Mouse (Mus musculus): ENCODE measurements around the gene Setdb2. TPM values are rescaled to one million over a fixed set of nuclear protein-coding genes. Genes with fewer than 3 reads are reported as not detected.

Gene Setdb2
- polyA plus RNA-seq, 1 experiment from 2014 or later: 14.6 TPM

DNA sequence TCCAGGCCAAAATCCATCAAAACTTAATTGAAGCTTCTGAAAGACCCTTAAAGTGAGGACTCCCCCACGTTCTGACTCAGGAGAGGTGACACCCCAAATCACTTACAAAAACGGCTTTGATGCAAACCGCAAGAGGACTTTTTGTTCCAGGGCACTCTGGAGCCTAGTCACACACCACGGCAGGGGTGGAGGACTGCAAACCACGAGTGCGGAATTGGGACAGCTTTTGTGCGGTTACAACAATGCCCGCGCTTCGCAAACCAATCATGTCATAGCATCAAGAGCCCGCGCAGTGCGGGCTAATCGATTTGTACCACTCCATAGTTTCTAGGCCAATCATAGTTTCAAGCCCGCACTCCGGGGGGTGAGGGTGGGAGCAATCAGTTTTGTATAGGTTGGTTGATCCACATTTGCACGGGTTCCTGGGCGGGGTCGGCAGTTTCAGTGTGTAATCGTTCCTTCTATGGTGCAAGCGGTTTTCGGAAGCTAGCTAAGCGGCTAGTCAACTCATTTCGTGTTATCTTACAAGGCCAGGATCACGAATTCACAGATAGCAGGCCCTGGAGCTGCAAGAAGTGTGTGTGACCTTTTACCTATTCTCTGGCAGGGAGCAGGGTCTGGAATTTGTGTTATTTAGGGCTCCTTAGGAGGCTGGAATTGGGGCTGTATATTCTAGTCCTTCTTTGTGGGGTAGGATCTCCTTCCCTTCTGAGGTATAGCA lies 70.2 kb downstream of the Setdb2 start:
- no peak for DNase-seq (ENCODE audit: low spot score)

DNA sequence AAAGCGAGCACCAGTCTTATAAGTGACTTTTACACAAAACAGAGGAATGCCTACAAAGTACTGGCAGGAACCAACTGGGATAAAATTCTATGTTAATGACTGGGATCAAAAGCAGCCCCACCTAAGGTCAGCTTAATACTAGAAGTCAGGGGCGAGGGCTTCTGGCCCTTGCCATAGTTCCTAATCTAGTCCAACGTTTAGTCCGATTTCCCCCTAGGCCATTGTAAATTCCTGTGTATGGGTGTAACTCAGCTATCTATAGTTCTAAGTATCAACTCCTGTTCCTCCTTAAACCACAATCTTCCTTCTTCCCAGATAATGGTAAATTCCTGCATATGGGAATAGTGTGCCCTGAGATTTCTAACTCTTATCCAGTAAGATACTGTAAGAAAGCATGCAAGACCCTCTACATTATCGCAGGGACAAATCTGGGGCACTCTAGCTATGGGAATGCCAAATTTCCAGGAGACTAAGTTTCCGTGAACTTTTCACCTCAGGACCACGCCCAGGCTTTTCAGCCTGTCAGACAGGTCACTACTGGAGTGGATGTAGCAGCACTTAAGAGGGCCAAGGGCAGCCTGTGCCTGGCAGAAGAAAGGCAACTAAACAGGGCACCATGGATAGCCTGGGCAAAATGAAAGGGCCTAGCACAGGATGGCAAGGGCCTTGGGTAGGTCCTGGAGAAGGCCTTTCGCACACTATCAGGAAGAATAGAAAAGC lies 74.1 kb downstream of the Setdb2 start:
- no peak for DNase-seq (ENCODE audit: low spot score)

DNA sequence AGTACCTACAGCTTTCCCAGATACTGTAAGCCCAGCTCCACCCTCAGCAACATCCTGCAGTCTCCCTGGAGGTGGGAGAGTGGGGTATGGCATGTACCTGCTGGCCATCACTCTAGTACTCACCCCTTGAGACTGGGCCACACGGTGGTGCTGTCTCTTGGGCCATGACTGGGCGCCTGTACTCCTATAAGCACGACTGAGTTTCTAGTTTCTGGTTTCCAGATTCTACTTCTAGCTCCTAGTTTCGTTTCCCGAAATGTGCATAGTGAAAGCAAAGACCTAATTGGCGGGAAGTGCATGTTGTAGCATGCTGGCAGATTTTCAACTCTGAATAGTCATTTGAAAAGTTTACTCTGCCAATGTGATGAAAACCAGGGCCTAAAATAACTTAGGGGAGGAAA lies 75.4 kb downstream of the Setdb2 start, which contains the start of gene Phf11d:
Gene Phf11d, minus strand, starts transcription at position 227 of the 401 bp plus-strand sequence.
- no peak for DNase-seq (ENCODE audit: low spot score)

Other genes with a start within 250 kb of the Setdb2 start
- 18.6 and 25.6 TPM in 2 replicates for gene Rcbtb1, start 239.7 kb downstream of the Setdb2 start, polyA plus RNA-seq (2015; fragmentation: Nextera tagmentation; extraction: Ambion mirVana)
- gene Gm6904, start 180.7 kb downstream of the Setdb2 start, polyA plus RNA-seq (2015; fragmentation: Nextera tagmentation; extraction: Ambion mirVana): not detected in 2 replicates
- gene Phf11a, start 143.4 kb downstream of the Setdb2 start, polyA plus RNA-seq (2015; fragmentation: Nextera tagmentation; extraction: Ambion mirVana): 0.62 and 1.0 TPM in 2 replicates
- gene Phf11b, start 99.5 kb downstream of the Setdb2 start, polyA plus RNA-seq (2015; fragmentation: Nextera tagmentation; extraction: Ambion mirVana): 6.6 and 7.0 TPM in 2 replicates
- 12.8 and 15.9 TPM in 2 replicates for gene Phf11d, start 75.4 kb downstream of the Setdb2 start, polyA plus RNA-seq (2015; fragmentation: Nextera tagmentation; extraction: Ambion mirVana)
- gene Phf11c, start 45.5 kb downstream of the Setdb2 start, polyA plus RNA-seq (2015; fragmentation: Nextera tagmentation; extraction: Ambion mirVana): 4.2 and 5.8 TPM in 2 replicates
- 29.3 and 31.8 TPM in 2 replicates for gene Cab39l, start 88 bp upstream of the Setdb2 start, polyA plus RNA-seq (2015; fragmentation: Nextera tagmentation; extraction: Ambion mirVana)
- gene Cdadc1, start 157.1 kb upstream of the Setdb2 start, polyA plus RNA-seq (2015; fragmentation: Nextera tagmentation; extraction: Ambion mirVana): 39.7 and 40.3 TPM in 2 replicates
- gene Shisa2, start 184.4 kb upstream of the Setdb2 start, polyA plus RNA-seq (2015; fragmentation: Nextera tagmentation; extraction: Ambion mirVana): 23.7 and 24.9 TPM in 2 replicates